ENCODE assay signal across 11 mouse cellular contexts in the genomic region with DNA sequence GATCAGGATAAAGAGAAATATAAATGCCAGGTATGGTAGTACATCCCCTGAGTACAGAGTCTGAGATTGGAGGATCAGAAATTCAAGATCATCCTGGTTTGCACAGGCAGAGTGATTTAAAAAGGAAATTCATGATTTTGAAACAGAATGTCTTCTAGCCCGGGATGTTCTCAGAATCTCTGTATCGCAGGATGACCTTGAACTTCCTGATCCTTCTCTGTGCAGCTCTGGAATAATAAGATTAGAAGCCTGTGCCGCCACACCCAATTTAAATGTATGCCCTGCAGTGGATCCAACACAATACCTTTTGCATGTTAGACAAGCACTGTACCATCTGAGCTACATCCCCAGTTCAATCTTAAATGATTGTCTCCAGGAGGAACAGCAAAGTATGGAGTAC. TPM values are rescaled to one million over a fixed set of nuclear protein-coding genes. Genes with fewer than 3 reads are reported as not detected.
DNase-seq lines count a peak whose midpoint lies in the region; ATAC-seq and TF ChIP-seq lines count a peak whose summit lies in the region.
"Had no signal": no experiment of that assay in that cellular context is flagged by ENCODE, and none has a peak within 500 bp of the region (broad histone marks: within the 10 kb centered on the region; RNA-seq: fewer than 3 reads in every experiment).

No protein-coding gene starts in this region.

- H3K4me3 ChIP-seq in stomach, embryonic 14.5 days (ENCODE audit: low read depth, low read length) = no peak overlapping the region
- no peak overlapping the region for H3K4me3 ChIP-seq in stomach, postnatal 0 days (ENCODE audit: low read depth, low read length)
- H3K4me3 ChIP-seq in forebrain, embryonic 13.5 days = peak overlapping the region; percentile 48
- H3K4me3 ChIP-seq in limb, embryonic 11.5 days (ENCODE audit: low read depth, low read length) = no peak overlapping the region; the same call in 1 of the 2 replicates

- no peaks in the 10 kb centered on the region for H3K4me1 ChIP-seq in stomach, embryonic 14.5 days (ENCODE audit: control insufficient read depth, insufficient read depth, low read length)
- no peaks in the 10 kb centered on the region for H3K4me1 ChIP-seq in stomach, postnatal 0 days (replicated peaks; ENCODE audit: control insufficient read depth, insufficient read depth)
- peaks cover 10% of the 10 kb centered on the region; the same call in 1 of the 2 replicates for H3K4me1 ChIP-seq in forebrain, embryonic 13.5 days
- no peaks in the 10 kb centered on the region for H3K4me1 ChIP-seq in limb, embryonic 11.5 days (ENCODE audit: control insufficient read depth, insufficient read depth, low read length)

- no peak for TF ChIP-seq EP300 in stomach, postnatal 0 days (optimal IDR thresholded peaks at IDR 0.05)

- peak overlapping the region; percentile 43; the same call in 1 of the 2 replicates for H3K4me2 ChIP-seq in stomach, embryonic 14.5 days (replicated peaks; ENCODE audit: low read depth, low read length)
- H3K4me2 ChIP-seq in stomach, postnatal 0 days (replicated peaks; ENCODE audit: low read depth) = no peak overlapping the region
- peak overlapping the region; percentile 56; the same call in 1 of the 2 replicates for H3K4me2 ChIP-seq in forebrain, embryonic 13.5 days
- H3K4me2 ChIP-seq in limb, embryonic 11.5 days (ENCODE audit: low read depth, severe bottlenecking) = peak overlapping the region; percentile 38; the same call in 1 of the 2 replicates

- WGBS in stomach, embryonic 14.5 days = 84% methylated on average over 3 of the region's 3 CpGs
- 77% methylated on average over 3 of the region's 3 CpGs for WGBS in stomach, postnatal 0 days
- 75% methylated on average over 3 of the region's 3 CpGs for WGBS in forebrain, embryonic 13.5 days
- WGBS in limb, embryonic 11.5 days = 93% methylated on average over 3 of the region's 3 CpGs

- no peak overlapping the region for H3K9ac ChIP-seq in stomach, embryonic 14.5 days (replicated peaks; ENCODE audit: low read depth, low read length)
- H3K9ac ChIP-seq in stomach, postnatal 0 days (ENCODE audit: low read length) = no peak overlapping the region
- H3K9ac ChIP-seq in forebrain, embryonic 13.5 days = no peak overlapping the region
- H3K9ac ChIP-seq in limb, embryonic 11.5 days (ENCODE audit: low read length) = no peak overlapping the region

- no peak for DNase-seq in stomach, postnatal 0 days (ENCODE audit: low spot score)
- no peak for DNase-seq in limb, embryonic 11.5 days (ENCODE audit: low spot score)
- DNase-seq in embryo, embryonic 9.5 days (ENCODE audit: extremely low spot score) = no peak
- no peak for DNase-seq in frontal cortex, postnatal 25 days (ENCODE audit: low spot score in 2 of 2)
- no peak for DNase-seq in c-Kit-positive CD71-positive TER-119-positive erythroid progenitor cells, embryonic 14.5 days (ENCODE audit: low spot score)
- DNase-seq: adrenal gland, postnatal 14 days; cerebellum, adult 18-20 months; lung, postnatal 4 days; thymus, adult 18-20 months had no signal

- no peak overlapping the region for H3K27ac ChIP-seq in stomach, embryonic 14.5 days (ENCODE audit: low read length)
- no peak overlapping the region for H3K27ac ChIP-seq in stomach, postnatal 0 days (replicated peaks)
- H3K27ac ChIP-seq in forebrain, embryonic 13.5 days = no peak overlapping the region
- no peak overlapping the region for H3K27ac ChIP-seq in limb, embryonic 11.5 days (replicated peaks; ENCODE audit: low read depth, low read length)

- ATAC-seq in stomach, embryonic 14.5 days (ENCODE audit: insufficient number of reproducible peaks, insufficient read depth, low FRiP score, low read depth) = no peak
- ATAC-seq in stomach, postnatal 0 days (ENCODE audit: low FRiP score, low TSS enrichment) = no peak
- ATAC-seq in forebrain, embryonic 13.5 days = no peak
- no peak for ATAC-seq in limb, embryonic 11.5 days (ENCODE audit: insufficient number of reproducible peaks, low FRiP score, low TSS enrichment, low read depth)

- no peak for TF ChIP-seq CTCF in stomach, postnatal 0 days (IDR thresholded peaks at IDR 0.05; ENCODE audit: low read depth)

- H3K9me3 ChIP-seq in stomach, embryonic 14.5 days (ENCODE audit: control insufficient read depth, low read depth, low read length) = no peaks in the 10 kb centered on the region
- H3K9me3 ChIP-seq in stomach, postnatal 0 days (ENCODE audit: control insufficient read depth, low read length) = no peaks in the 10 kb centered on the region
- H3K9me3 ChIP-seq in forebrain, embryonic 13.5 days (replicated peaks) = no peaks in the 10 kb centered on the region
- H3K9me3 ChIP-seq in limb, embryonic 11.5 days (ENCODE audit: control insufficient read depth, low read length) = no peaks in the 10 kb centered on the region

- no peaks in the 10 kb centered on the region for H3K27me3 ChIP-seq in stomach, embryonic 14.5 days (ENCODE audit: control insufficient read depth, insufficient read depth, low read length)
- no peaks in the 10 kb centered on the region for H3K27me3 ChIP-seq in stomach, postnatal 0 days (ENCODE audit: control insufficient read depth, insufficient read depth, low read length)
- H3K27me3 ChIP-seq in forebrain, embryonic 13.5 days = no peaks in the 10 kb centered on the region
- no peaks in the 10 kb centered on the region for H3K27me3 ChIP-seq in limb, embryonic 11.5 days (ENCODE audit: control insufficient read depth, insufficient read depth, low read length)

- no peaks in the 10 kb centered on the region for H3K36me3 ChIP-seq in stomach, embryonic 14.5 days (ENCODE audit: control insufficient read depth, insufficient read depth, low read length)
- no peaks in the 10 kb centered on the region for H3K36me3 ChIP-seq in stomach, postnatal 0 days (ENCODE audit: control insufficient read depth, insufficient read depth, low read length)
- H3K36me3 ChIP-seq in forebrain, embryonic 13.5 days (ENCODE audit: poor library complexity, severe bottlenecking) = peaks cover 4% of the 10 kb centered on the region; the same call in 1 of the 2 replicates
- no peaks in the 10 kb centered on the region for H3K36me3 ChIP-seq in limb, embryonic 11.5 days (ENCODE audit: control insufficient read depth, insufficient read depth, low read length)

RNA-seq across cellular contexts. Expression of a gene that starts 1.7 kb away (rescaled TPM):
- polyA plus RNA-seq in stomach, embryonic 14.5 days (2014; fragmentation: Nextera tagmentation; extraction: Ambion mirVana) = 28.1 and 29.4 TPM in 2 replicates
- polyA plus RNA-seq in stomach, postnatal 0 days (2015; fragmentation: Nextera tagmentation; extraction: Ambion mirVana) = 13.0 and 15.2 TPM in 2 replicates
- polyA plus RNA-seq in forebrain, embryonic 13.5 days (2015; fragmentation: Nextera tagmentation; extraction: Ambion mirVana) = 54.7 and 62.1 TPM in 2 replicates
- 29.0 and 32.8 TPM in 2 replicates for polyA plus RNA-seq in limb, embryonic 11.5 days (2014; fragmentation: Nextera tagmentation; extraction: Ambion mirVana)

RNA-seq across cellular contexts. Expression of a gene that starts 27.2 kb away (rescaled TPM):
- 11.5 and 13.1 TPM in 2 replicates for polyA plus RNA-seq in stomach, embryonic 14.5 days (2014; fragmentation: Nextera tagmentation; extraction: Ambion mirVana)
- polyA plus RNA-seq in stomach, postnatal 0 days (2015; fragmentation: Nextera tagmentation; extraction: Ambion mirVana) = 2.8 and 3.1 TPM in 2 replicates
- polyA plus RNA-seq in forebrain, embryonic 13.5 days (2015; fragmentation: Nextera tagmentation; extraction: Ambion mirVana) = 9.2 and 11.0 TPM in 2 replicates
- polyA plus RNA-seq in limb, embryonic 11.5 days (2014; fragmentation: Nextera tagmentation; extraction: Ambion mirVana) = 13.5 and 18.0 TPM in 2 replicates
